Mouse (Mus musculus): Measurements from ENCODE around the gene Mapkap1. TPM values are rescaled to one million over a fixed set of nuclear protein-coding genes. Genes with fewer than 3 reads are reported as not detected.

Mapkap1 gene
- polyA plus RNA-seq, 1 experiment: 39.6 TPM

- H3K79me2 ChIP-seq (ENCODE audit: control insufficient read depth, insufficient read depth): no peaks in the 10 kb centered on the region
- H3ac ChIP-seq (ENCODE audit: control insufficient read depth, insufficient read length): no peak overlapping the region
- peak in 1 of 3 experiments; percentile 18 for TF ChIP-seq MYOD1 (IDR thresholded peaks at IDR 0.05; ENCODE audit: control insufficient read depth in 1 of 3, insufficient read length in 2 of 3, low read depth in 2 of 3)
- no peak for TF ChIP-seq USF1 (IDR thresholded peaks at IDR 0.05; ENCODE audit: low read depth)
- TF ChIP-seq POLR2A (IDR thresholded peaks at IDR 0.05; ENCODE audit: insufficient read length, low read depth): peak; percentile 19
- TF ChIP-seq CEBPB (IDR thresholded peaks at IDR 0.05; ENCODE audit: insufficient read depth, poor library complexity, severe bottlenecking): no peak
- TF ChIP-seq MYOG (IDR thresholded peaks at IDR 0.05; ENCODE audit: control insufficient read depth in 1 of 3, insufficient read depth in 1 of 3, insufficient read length in 2 of 3, low read depth in 2 of 3): no peak
- TF ChIP-seq TCF12 (IDR thresholded peaks at IDR 0.05; ENCODE audit: insufficient read depth, poor library complexity, severe bottlenecking): no peak
- no peak for TF ChIP-seq POLR2AphosphoS2 (IDR thresholded peaks at IDR 0.05; ENCODE audit: insufficient read length, low read depth)
- TF ChIP-seq SRF (IDR thresholded peaks at IDR 0.05; ENCODE audit: control insufficient read depth, insufficient read length, low read depth): no peak
- no peak for TF ChIP-seq MAX (IDR thresholded peaks at IDR 0.05; ENCODE audit: low read depth)
- no peak for TF ChIP-seq REST (IDR thresholded peaks at IDR 0.05; ENCODE audit: insufficient read depth, insufficient read length)
- no peak for TF ChIP-seq E2F4 (IDR thresholded peaks at IDR 0.05; ENCODE audit: insufficient read depth)
- TF ChIP-seq TCF3 (IDR thresholded peaks at IDR 0.05; ENCODE audit: insufficient read length, low read depth): no peak
- no peak overlapping the region for H3K4me3 ChIP-seq
- H3K27me3 ChIP-seq (ENCODE audit: control insufficient read depth, insufficient read depth, insufficient read length): no peaks in the 10 kb centered on the region
- H3K36me3 ChIP-seq (ENCODE audit: control insufficient read depth, insufficient read depth): no peaks in the 10 kb centered on the region
- no peak overlapping the region for H3K4me2 ChIP-seq (ENCODE audit: low read depth)
Observed at GRCm38 (mm10) chr2:34627328-34628226, 221.0 kb downstream of the Mapkap1 start.

GRCm38 (mm10) chr2:34628903-34629540 is 222.5 kb downstream of the Mapkap1 start:
- H3K79me2 ChIP-seq (ENCODE audit: control insufficient read depth, insufficient read depth): no peaks in the 10 kb centered on the region
- no peaks in the 10 kb centered on the region for H3K27me3 ChIP-seq (ENCODE audit: control insufficient read depth, insufficient read depth, insufficient read length)
- H3ac ChIP-seq (ENCODE audit: control insufficient read depth, insufficient read length): no peak overlapping the region
- TF ChIP-seq TCF12 (IDR thresholded peaks at IDR 0.05; ENCODE audit: insufficient read depth, poor library complexity, severe bottlenecking) (no peak), POLR2AphosphoS2 (IDR thresholded peaks at IDR 0.05; ENCODE audit: insufficient read length, low read depth) (no peak), USF1 (IDR thresholded peaks at IDR 0.05; ENCODE audit: low read depth) (no peak), REST (IDR thresholded peaks at IDR 0.05; ENCODE audit: insufficient read depth, insufficient read length) (no peak), POLR2A (IDR thresholded peaks at IDR 0.05; ENCODE audit: insufficient read length, low read depth) (no peak), CEBPB (IDR thresholded peaks at IDR 0.05; ENCODE audit: insufficient read depth, poor library complexity, severe bottlenecking) (0 out of 2 replicates have a peak, but pooled peaks have one; percentile 33), SRF (IDR thresholded peaks at IDR 0.05; ENCODE audit: control insufficient read depth, insufficient read length, low read depth) (no peak), MYOG (IDR thresholded peaks at IDR 0.05; ENCODE audit: control insufficient read depth in 1 of 3, insufficient read depth in 1 of 3, insufficient read length in 2 of 3, low read depth in 2 of 3) (no peak)
- no peak overlapping the region for H3K4me3 ChIP-seq
- no peaks in the 10 kb centered on the region for H3K36me3 ChIP-seq (ENCODE audit: control insufficient read depth, insufficient read depth)
- no peak overlapping the region for H3K4me2 ChIP-seq (ENCODE audit: low read depth)

GRCm38 (mm10) chr2:34629758-34630157 is 223.2 kb downstream of the Mapkap1 start:
- no peaks in the 10 kb centered on the region for H3K36me3 ChIP-seq (ENCODE audit: control insufficient read depth, insufficient read depth)
- no peaks in the 10 kb centered on the region for H3K27me3 ChIP-seq (ENCODE audit: control insufficient read depth, insufficient read depth, insufficient read length)
- H3K4me2 ChIP-seq (ENCODE audit: low read depth): no peak overlapping the region
- no peak overlapping the region for H3ac ChIP-seq (ENCODE audit: control insufficient read depth, insufficient read length)
- no peaks in the 10 kb centered on the region for H3K79me2 ChIP-seq (ENCODE audit: control insufficient read depth, insufficient read depth)
- H3K4me3 ChIP-seq: no peak overlapping the region
- TF ChIP-seq MAX (IDR thresholded peaks at IDR 0.05; ENCODE audit: low read depth): no peak
- TF ChIP-seq REST (IDR thresholded peaks at IDR 0.05; ENCODE audit: insufficient read depth, insufficient read length): no peak

GRCm38 (mm10) chr2:34630445-34630844 is 223.9 kb downstream of the Mapkap1 start:
- no peak overlapping the region for H3K4me2 ChIP-seq (ENCODE audit: low read depth)
- no peaks in the 10 kb centered on the region for H3K79me2 ChIP-seq (ENCODE audit: control insufficient read depth, insufficient read depth)
- no peaks in the 10 kb centered on the region for H3K27me3 ChIP-seq (ENCODE audit: control insufficient read depth, insufficient read depth, insufficient read length)
- H3K4me3 ChIP-seq: no peak overlapping the region
- TF ChIP-seq MYOG (IDR thresholded peaks at IDR 0.05; ENCODE audit: control insufficient read depth in 1 of 3, insufficient read depth in 1 of 3, insufficient read length in 2 of 3, low read depth in 2 of 3): no peak
- TF ChIP-seq E2F4 (IDR thresholded peaks at IDR 0.05; ENCODE audit: insufficient read depth): no peak
- TF ChIP-seq POLR2AphosphoS2 (IDR thresholded peaks at IDR 0.05; ENCODE audit: insufficient read length, low read depth): no peak
- no peak for TF ChIP-seq CEBPB (IDR thresholded peaks at IDR 0.05; ENCODE audit: insufficient read depth, poor library complexity, severe bottlenecking)
- no peak for TF ChIP-seq MAX (IDR thresholded peaks at IDR 0.05; ENCODE audit: low read depth)
- H3K36me3 ChIP-seq (ENCODE audit: control insufficient read depth, insufficient read depth): no peaks in the 10 kb centered on the region
- no peak overlapping the region for H3ac ChIP-seq (ENCODE audit: control insufficient read depth, insufficient read length)

GRCm38 (mm10) chr2:34632051-34632450 is 225.5 kb downstream of the Mapkap1 start:
- H3K4me3 ChIP-seq: no peak overlapping the region
- TF ChIP-seq POLR2AphosphoS2 (IDR thresholded peaks at IDR 0.05; ENCODE audit: insufficient read length, low read depth): no peak
- no peak for TF ChIP-seq E2F4 (IDR thresholded peaks at IDR 0.05; ENCODE audit: insufficient read depth)
- no peak for TF ChIP-seq REST (IDR thresholded peaks at IDR 0.05; ENCODE audit: insufficient read depth, insufficient read length)
- no peak for TF ChIP-seq CEBPB (IDR thresholded peaks at IDR 0.05; ENCODE audit: insufficient read depth, poor library complexity, severe bottlenecking)
- no peak for TF ChIP-seq MAX (IDR thresholded peaks at IDR 0.05; ENCODE audit: low read depth)
- no peak for TF ChIP-seq TCF12 (IDR thresholded peaks at IDR 0.05; ENCODE audit: insufficient read depth, poor library complexity, severe bottlenecking)
- no peak for TF ChIP-seq MYOG (IDR thresholded peaks at IDR 0.05; ENCODE audit: control insufficient read depth in 1 of 3, insufficient read depth in 1 of 3, insufficient read length in 2 of 3, low read depth in 2 of 3)
- TF ChIP-seq USF1 (IDR thresholded peaks at IDR 0.05; ENCODE audit: low read depth): no peak
- TF ChIP-seq TCF3 (IDR thresholded peaks at IDR 0.05; ENCODE audit: insufficient read length, low read depth): no peak
- TF ChIP-seq POLR2A (IDR thresholded peaks at IDR 0.05; ENCODE audit: insufficient read length, low read depth): no peak
- TF ChIP-seq MYOD1 (IDR thresholded peaks at IDR 0.05; ENCODE audit: control insufficient read depth in 1 of 3, insufficient read length in 2 of 3, low read depth in 2 of 3): no peak
- TF ChIP-seq SRF (IDR thresholded peaks at IDR 0.05; ENCODE audit: control insufficient read depth, insufficient read length, low read depth): no peak
- no peak overlapping the region for H3ac ChIP-seq (ENCODE audit: control insufficient read depth, insufficient read length)
- H3K79me2 ChIP-seq (ENCODE audit: control insufficient read depth, insufficient read depth): no peaks in the 10 kb centered on the region
- H3K4me2 ChIP-seq (ENCODE audit: low read depth): no peak overlapping the region
- no peaks in the 10 kb centered on the region for H3K36me3 ChIP-seq (ENCODE audit: control insufficient read depth, insufficient read depth)
- no peaks in the 10 kb centered on the region for H3K27me3 ChIP-seq (ENCODE audit: control insufficient read depth, insufficient read depth, insufficient read length)
